Mouse (Mus musculus) hindbrain, embryonic 15.5 days (tissue): Measurements from ENCODE around the gene Akap1. TPM values are rescaled to one million over a fixed set of nuclear protein-coding genes. Genes with fewer than 3 reads are reported as not detected.

Experiments used
- ATAC-seq: fragments of 200-750 bp; cut with Nextera tagmentation; 2 replicates; pipeline ENCODE4 v1.8.0; 2017; ENCODE audit warnings: low read depth, moderate number of reproducible peaks, moderate TSS enrichment; ENCODE audit not compliant: low FRiP score
- H3K27ac ChIP-seq: fragments of 300-500 bp; sonication (generic); replicated peaks from 2 replicates; pipeline ENCODE4 v1.5.1; 2015; ENCODE audit warnings: mild to moderate bottlenecking, inconsistent platforms
- H3K27me3 ChIP-seq: fragments of 300-500 bp; sonication (generic); 2 replicates; pipeline ENCODE4 v1.6.1; 2015; ENCODE audit warnings: control low read depth, inconsistent platforms
- H3K36me3 ChIP-seq: fragments of 300-500 bp; sonication (generic); 2 replicates; pipeline ENCODE4 v1.6.1; 2015; ENCODE audit warnings: control low read depth, inconsistent platforms
- H3K4me1 ChIP-seq: fragments of 300-500 bp; sonication (generic); replicated peaks from 2 replicates; pipeline ENCODE4 v1.6.1; 2015; ENCODE audit warnings: control low read depth, inconsistent platforms
- H3K4me2 ChIP-seq: fragments of 300-500 bp; sonication (generic); 2 replicates; pipeline ENCODE4 v1.6.1; 2015; ENCODE audit warnings: moderate library complexity, mild to moderate bottlenecking, inconsistent platforms
- H3K4me3 ChIP-seq: fragments of 300-500 bp; sonication (generic); 2 replicates; pipeline ENCODE4 v1.5.1; 2015; ENCODE audit warnings: mild to moderate bottlenecking, inconsistent platforms
- H3K9ac ChIP-seq: fragments of 300-500 bp; sonication (generic); 2 replicates; pipeline ENCODE4 v1.6.1; 2015; ENCODE audit warnings: inconsistent platforms
- H3K9me3 ChIP-seq: fragments of 300-500 bp; sonication (generic); 2 replicates; pipeline ENCODE4 v1.6.1; 2016; ENCODE audit warnings: control low read depth, inconsistent platforms
- WGBS: fragments of 180-500 bp; shearing (Covaris S2); methylation state at CpG from one replicate; pipeline ENCODE4 v1.1.7; 2015; 5-methylcytosine and 5-hydroxymethylcytosine counted together
- polyA plus RNA-seq: library from polyadenylated mRNA; unstranded; fragments of >200 nt; fragmentation: Nextera tagmentation; extraction: Ambion mirVana; gene quantifications from 2 replicates; pipeline ENCODE4 v1.2.1, GENCODE M21; 2015

Gene Akap1
- polyA plus RNA-seq, 1 experiment from 2014 or later: 29.5 TPM

DNA sequence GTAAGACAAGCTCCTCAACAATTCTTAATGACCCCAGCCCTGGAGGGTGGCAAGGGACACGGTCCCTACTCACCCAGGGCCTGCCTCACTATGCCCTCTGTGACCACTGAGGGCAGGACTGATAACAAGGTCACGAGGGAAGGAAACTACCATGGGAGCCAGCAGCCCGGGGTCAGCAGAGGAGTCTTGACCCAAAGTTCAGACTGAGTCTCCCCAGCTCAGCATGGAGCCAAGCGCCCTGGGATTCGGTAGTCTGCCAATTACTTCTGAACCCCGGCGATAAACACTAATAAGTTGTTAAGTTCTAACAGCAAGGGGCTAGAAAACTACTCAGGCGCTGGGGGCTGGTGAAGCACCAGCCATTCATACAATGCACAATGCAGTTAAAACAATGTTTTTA is 24.1 kb downstream of the Akap1 start:
- Histone ChIP-seq H3K9ac (no peak overlapping the region), H3K4me3 (no peak overlapping the region), H3K36me3 (peaks cover 26% of the 10 kb centered on the region), H3K4me1 (0 out of 2 replicates have a peak, but pooled peaks cover 4% of the 10 kb centered on the region), H3K4me2 (no peak overlapping the region), H3K27ac (no peak overlapping the region), H3K9me3 (no peaks in the 10 kb centered on the region), H3K27me3 (no peaks in the 10 kb centered on the region)
- 74% methylated on average over 8 of the region's 8 CpGs for WGBS
- ATAC-seq: no peak

DNA sequence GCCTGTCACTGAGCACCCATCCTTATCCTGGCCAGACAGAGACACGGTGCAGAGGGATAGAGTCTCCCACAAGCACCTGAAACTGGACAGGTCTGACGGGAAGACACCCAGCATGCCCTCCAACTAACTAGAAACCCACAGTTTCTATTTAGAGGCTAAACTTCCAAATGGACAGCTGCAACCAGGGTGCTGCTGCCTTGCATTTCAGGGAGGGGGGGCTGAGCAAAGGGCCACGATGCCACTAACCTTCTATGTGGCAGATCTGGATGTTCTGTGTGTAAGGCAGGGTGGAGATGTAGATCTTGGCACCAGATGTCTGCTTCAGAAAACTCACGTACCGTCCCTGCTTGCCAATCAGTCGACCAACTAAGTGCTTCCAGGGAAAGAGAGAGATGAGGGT is 25.0 kb downstream of the Akap1 start:
- H3K9me3 ChIP-seq: no peaks in the 10 kb centered on the region
- H3K4me1 ChIP-seq: 0 out of 2 replicates have a peak, but pooled peaks cover 4% of the 10 kb centered on the region
- 93% methylated on average over 6 of the region's 6 CpGs for WGBS
- no peak overlapping the region for H3K4me2 ChIP-seq
- H3K9ac ChIP-seq: no peak overlapping the region
- no peak overlapping the region for H3K27ac ChIP-seq
- no peak overlapping the region for H3K4me3 ChIP-seq
- no peaks in the 10 kb centered on the region for H3K27me3 ChIP-seq
- ATAC-seq: no peak
- H3K36me3 ChIP-seq: peaks cover 21% of the 10 kb centered on the region

- Histone ChIP-seq H3K27ac (no peak overlapping the region), H3K36me3 (peaks cover 22% of the 10 kb centered on the region), H3K4me3 (no peak overlapping the region), H3K9me3 (no peaks in the 10 kb centered on the region), H3K9ac (no peak overlapping the region), H3K27me3 (no peaks in the 10 kb centered on the region), H3K4me1 (0 out of 2 replicates have a peak, but pooled peaks cover 4% of the 10 kb centered on the region), H3K4me2 (no peak overlapping the region)
- WGBS: 93% methylated on average over 13 of the region's 13 CpGs
- no peak for ATAC-seq
Observed at GRCm38 (mm10) chr11:88838630-88839029, 25.8 kb downstream of the Akap1 start.

GRCm38 (mm10) chr11:88834606-88835005 is 29.8 kb downstream of the Akap1 start:
- no peaks in the 10 kb centered on the region for H3K9me3 ChIP-seq
- peaks cover 35% of the 10 kb centered on the region for H3K36me3 ChIP-seq
- 91% methylated on average over 11 of the region's 11 CpGs for WGBS
- H3K4me2 ChIP-seq: no peak overlapping the region
- no peaks in the 10 kb centered on the region for H3K27me3 ChIP-seq
- no peaks in the 10 kb centered on the region for H3K4me1 ChIP-seq
- no peak overlapping the region for H3K27ac ChIP-seq
- no peak overlapping the region for H3K4me3 ChIP-seq
- ATAC-seq: no peak
- no peak overlapping the region for H3K9ac ChIP-seq

- Histone ChIP-seq H3K36me3 (peaks cover 31% of the 10 kb centered on the region), H3K4me2 (no peak overlapping the region), H3K27ac (no peak overlapping the region), H3K9me3 (no peaks in the 10 kb centered on the region), H3K4me3 (no peak overlapping the region), H3K9ac (no peak overlapping the region), H3K27me3 (no peaks in the 10 kb centered on the region), H3K4me1 (no peaks in the 10 kb centered on the region)
- 83% methylated on average over 14 of the region's 14 CpGs for WGBS
- ATAC-seq: no peak
Observed at GRCm38 (mm10) chr11:88834134-88834533, 30.3 kb downstream of the Akap1 start.

- 88% methylated on average over 4 of the region's 4 CpGs for WGBS
- Histone ChIP-seq H3K27ac (no peak overlapping the region), H3K4me2 (no peak overlapping the region), H3K4me1 (no peaks in the 10 kb centered on the region), H3K27me3 (no peaks in the 10 kb centered on the region), H3K36me3 (peaks cover 24% of the 10 kb centered on the region), H3K9ac (no peak overlapping the region), H3K4me3 (no peak overlapping the region), H3K9me3 (no peaks in the 10 kb centered on the region)
- 0 out of 2 replicates have a peak, but pooled peaks have one; percentile 31 for ATAC-seq
Observed at GRCm38 (mm10) chr11:88833099-88833498, 31.3 kb downstream of the Akap1 start.

GRCm38 (mm10) chr11:88830257-88830804 is 34.1 kb downstream of the Akap1 start:
- Histone ChIP-seq H3K4me2 (no peak overlapping the region), H3K4me3 (no peak overlapping the region), H3K27me3 (no peaks in the 10 kb centered on the region), H3K27ac (no peak overlapping the region), H3K9me3 (no peaks in the 10 kb centered on the region), H3K9ac (no peak overlapping the region), H3K4me1 (no peaks in the 10 kb centered on the region), H3K36me3 (peaks cover 23% of the 10 kb centered on the region)
- no peak for ATAC-seq
- 88% methylated on average over 2 of the region's 2 CpGs for WGBS

- no peak overlapping the region for H3K4me2 ChIP-seq
- H3K36me3 ChIP-seq: peaks cover 16% of the 10 kb centered on the region
- ATAC-seq: no peak
- no peak overlapping the region for H3K4me3 ChIP-seq
- no peak overlapping the region for H3K27ac ChIP-seq
- H3K27me3 ChIP-seq: no peaks in the 10 kb centered on the region
- no peaks in the 10 kb centered on the region for H3K9me3 ChIP-seq
- no peak overlapping the region for H3K9ac ChIP-seq
- H3K4me1 ChIP-seq: no peaks in the 10 kb centered on the region
Observed at GRCm38 (mm10) chr11:88828528-88828927, 35.9 kb downstream of the Akap1 start.

- Histone ChIP-seq H3K4me2 (no peak overlapping the region), H3K36me3 (peaks cover 5% of the 10 kb centered on the region; the same call in 1 of the 2 replicates), H3K4me1 (peaks cover 20% of the 10 kb centered on the region), H3K9me3 (no peaks in the 10 kb centered on the region), H3K9ac (no peak overlapping the region), H3K4me3 (no peak overlapping the region), H3K27ac (no peak overlapping the region), H3K27me3 (no peaks in the 10 kb centered on the region)
- WGBS: 43% methylated on average over 7 of the region's 7 CpGs
- no peak for ATAC-seq
Observed at GRCm38 (mm10) chr11:88825909-88826308, 38.5 kb downstream of the Akap1 start.

DNA sequence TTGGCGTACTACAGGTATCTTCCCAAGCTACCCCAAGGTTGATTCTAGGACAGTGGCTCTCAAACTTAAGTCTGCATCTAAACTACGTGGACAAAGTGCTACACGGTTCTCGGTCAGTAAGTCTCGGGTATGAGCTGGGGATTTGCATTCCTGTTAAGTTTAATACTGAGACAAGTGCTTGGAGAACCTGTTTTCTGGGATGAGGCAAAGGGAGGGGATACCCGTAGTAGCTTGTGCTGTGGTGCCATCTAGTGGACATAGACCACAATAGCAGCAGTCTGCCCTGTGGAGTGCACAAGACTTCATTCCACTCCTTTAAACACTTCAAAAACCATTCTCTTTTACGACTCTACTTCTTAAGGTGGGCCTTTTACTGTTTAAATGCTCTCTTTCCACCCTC is 41.4 kb downstream of the Akap1 start:
- no peaks in the 10 kb centered on the region for H3K36me3 ChIP-seq
- no peaks in the 10 kb centered on the region for H3K27me3 ChIP-seq
- peak overlapping the region; percentile 52 for H3K4me2 ChIP-seq
- H3K27ac ChIP-seq: peak overlapping the region; percentile 9; the same call in 1 of the 2 replicates
- H3K9ac ChIP-seq: no peak overlapping the region
- peak; percentile 46; the same call in 1 of the 2 replicates for ATAC-seq
- H3K4me1 ChIP-seq: peaks cover 28% of the 10 kb centered on the region
- H3K4me3 ChIP-seq: peak overlapping the region; percentile 14
- 2% methylated on average over 7 of the region's 7 CpGs for WGBS
- H3K9me3 ChIP-seq: no peaks in the 10 kb centered on the region

GRCm38 (mm10) chr11:88822526-88822925 is 41.9 kb downstream of the Akap1 start:
- 10% methylated on average over 5 of the region's 5 CpGs for WGBS
- Histone ChIP-seq H3K4me2 (peak overlapping the region; percentile 52), H3K9me3 (no peaks in the 10 kb centered on the region), H3K36me3 (no peaks in the 10 kb centered on the region), H3K4me3 (peak overlapping the region; percentile 14; the same call in 1 of the 2 replicates), H3K27ac (peak overlapping the region; percentile 9; the same call in 1 of the 2 replicates), H3K9ac (no peak overlapping the region), H3K4me1 (peaks cover 28% of the 10 kb centered on the region), H3K27me3 (no peaks in the 10 kb centered on the region)
- ATAC-seq: peak; percentile 13; the same call in 1 of the 2 replicates

DNA sequence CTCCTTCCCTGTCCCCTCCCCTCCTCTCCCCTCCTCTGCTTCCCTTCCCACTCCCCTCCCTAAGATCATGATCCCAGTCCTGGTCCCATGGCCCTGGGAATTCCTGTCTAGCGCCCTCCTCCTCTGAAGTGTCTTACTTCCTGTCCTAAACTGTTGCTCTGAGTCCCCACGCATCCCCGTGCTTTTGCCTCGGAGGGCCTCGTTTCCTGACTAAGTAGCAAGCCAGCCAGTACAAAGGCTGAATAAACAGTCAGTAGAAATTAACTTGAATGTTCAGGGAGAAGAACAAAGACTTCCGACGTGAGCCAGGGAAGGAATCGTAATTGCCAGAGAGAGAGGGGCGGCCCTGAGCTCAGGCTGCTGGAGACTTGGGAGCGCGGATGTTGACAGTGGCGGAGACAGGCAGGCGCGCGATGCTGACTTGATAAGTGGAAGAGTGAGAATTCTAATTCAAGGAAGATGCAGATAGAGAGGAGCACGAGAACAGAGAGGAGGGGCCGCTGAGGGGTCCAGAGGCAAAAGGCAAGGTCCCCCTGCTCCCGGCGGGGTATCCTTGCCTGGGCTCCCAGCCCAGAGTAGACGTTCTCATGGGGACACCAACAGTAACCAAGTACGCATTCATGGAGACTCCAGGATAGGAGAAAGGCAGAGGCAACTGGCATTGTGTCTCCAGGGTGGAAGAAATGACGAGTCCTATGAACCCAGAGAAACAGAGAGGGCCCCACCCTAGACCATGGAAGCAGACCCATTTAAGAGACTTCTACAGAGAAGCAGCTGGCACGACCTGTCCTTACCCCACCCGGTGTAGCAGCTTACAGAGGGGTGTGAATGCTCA is 43.4 kb downstream of the Akap1 start:
- no peak overlapping the region for H3K4me3 ChIP-seq
- H3K27me3 ChIP-seq: no peaks in the 10 kb centered on the region
- H3K4me2 ChIP-seq: peak overlapping the region; percentile 33
- no peak overlapping the region; the same call in 1 of the 2 replicates for H3K9ac ChIP-seq
- peaks cover 28% of the 10 kb centered on the region for H3K4me1 ChIP-seq
- H3K9me3 ChIP-seq: no peaks in the 10 kb centered on the region
- peak; percentile 69 for ATAC-seq
- peak overlapping the region; percentile 77 for H3K27ac ChIP-seq
- 7% methylated on average over 24 of the region's 24 CpGs for WGBS
- no peaks in the 10 kb centered on the region for H3K36me3 ChIP-seq
